Mouse (Mus musculus): ENCODE measurements around the gene Pdzd3.
A peak's percentile ranks its signal among the peaks of the same experiment; 100 is the strongest.

Pdzd3 gene

GRCm38 (mm10) chr9:44250445-44250844 lies 826 bp downstream of the Pdzd3 start:
- DNase-seq (ENCODE audit: low read depth, low spot score): no peak

GRCm38 (mm10) chr9:44249181-44250146 lies 1.8 kb downstream of the Pdzd3 start:
- peak; percentile 34 for DNase-seq (ENCODE audit: low read depth, low spot score)

- DNase-seq (ENCODE audit: low read depth, low spot score): no peak
These were observed 3.4 kb downstream of the Pdzd3 start for GRCm38 (mm10) chr9:44247907-44248306.

GRCm38 (mm10) chr9:44243621-44244020 lies 7.7 kb downstream of the Pdzd3 start:
- no peak for DNase-seq (ENCODE audit: low read depth, low spot score)

GRCm38 (mm10) chr9:44241418-44241817 lies 9.9 kb downstream of the Pdzd3 start:
- no peak for DNase-seq (ENCODE audit: low read depth, low spot score)

GRCm38 (mm10) chr9:44240911-44241310 lies 10.4 kb downstream of the Pdzd3 start:
- no peak for DNase-seq (ENCODE audit: low read depth, low spot score)

- DNase-seq (ENCODE audit: low read depth, low spot score): no peak
These were observed 10.9 kb downstream of the Pdzd3 start, which contains the start of gene Ccdc153 for GRCm38 (mm10) chr9:44240399-44240798. Gene Ccdc153, plus strand, starts transcription at chr9:44240676.

GRCm38 (mm10) chr9:44239447-44239846 lies 11.8 kb downstream of the Pdzd3 start:
- DNase-seq (ENCODE audit: low read depth, low spot score): peak; percentile 76

GRCm38 (mm10) chr9:44238501-44239190 lies 12.6 kb downstream of the Pdzd3 start:
- DNase-seq (ENCODE audit: low read depth, low spot score): no peak

GRCm38 (mm10) chr9:44237128-44237527 lies 14.1 kb downstream of the Pdzd3 start:
- no peak for DNase-seq (ENCODE audit: low read depth, low spot score)

GRCm38 (mm10) chr9:44236601-44237000 lies 14.7 kb downstream of the Pdzd3 start:
- no peak for DNase-seq (ENCODE audit: low read depth, low spot score)

GRCm38 (mm10) chr9:44234479-44235427 lies 16.5 kb downstream of the Pdzd3 start:
- peak; percentile 19 for DNase-seq (ENCODE audit: low read depth, low spot score)

GRCm38 (mm10) chr9:44233802-44234478 lies 17.3 kb downstream of the Pdzd3 start, which contains the start of gene Cbl:
Gene Cbl, minus strand, starts transcription at chr9:44234049.
- DNase-seq (ENCODE audit: low read depth, low spot score): peak; percentile 99

GRCm38 (mm10) chr9:44233021-44233801 lies 18.1 kb downstream of the Pdzd3 start:
- peak; percentile 69 for DNase-seq (ENCODE audit: low read depth, low spot score)

GRCm38 (mm10) chr9:44231609-44232008 lies 19.7 kb downstream of the Pdzd3 start:
- no peak for DNase-seq (ENCODE audit: low read depth, low spot score)

GRCm38 (mm10) chr9:44225993-44226392 lies 25.3 kb downstream of the Pdzd3 start:
- DNase-seq (ENCODE audit: low read depth, low spot score): no peak

- DNase-seq (ENCODE audit: low read depth, low spot score): no peak
These were observed 37.7 kb downstream of the Pdzd3 start for GRCm38 (mm10) chr9:44213538-44213937.

- DNase-seq (ENCODE audit: low read depth, low spot score): no peak
These were observed 38.9 kb downstream of the Pdzd3 start for GRCm38 (mm10) chr9:44212406-44212805.

- no peak for DNase-seq (ENCODE audit: low read depth, low spot score)
These were observed 41.9 kb downstream of the Pdzd3 start for GRCm38 (mm10) chr9:44209416-44209815.

- no peak for DNase-seq (ENCODE audit: low read depth, low spot score)
These were observed 43.4 kb downstream of the Pdzd3 start for GRCm38 (mm10) chr9:44207840-44208239.

Measured in mesoderm, embryonic 11.5 days (tissue).